Mouse (Mus musculus) ovary, adult 18-20 months (tissue): ENCODE results near the gene Gpi1.
"Not testable (repeated sequence)": the region's sequence is repeated elsewhere in the genome, so short reads cannot be mapped to it uniquely, and the experiment has no call there.

Experiments used
- DNase-seq: peaks from one replicate; pipeline ENCODE4 v3.0.0; 2022; ENCODE audit warnings: low spot score, mixed read lengths

Gpi1 gene

DNA sequence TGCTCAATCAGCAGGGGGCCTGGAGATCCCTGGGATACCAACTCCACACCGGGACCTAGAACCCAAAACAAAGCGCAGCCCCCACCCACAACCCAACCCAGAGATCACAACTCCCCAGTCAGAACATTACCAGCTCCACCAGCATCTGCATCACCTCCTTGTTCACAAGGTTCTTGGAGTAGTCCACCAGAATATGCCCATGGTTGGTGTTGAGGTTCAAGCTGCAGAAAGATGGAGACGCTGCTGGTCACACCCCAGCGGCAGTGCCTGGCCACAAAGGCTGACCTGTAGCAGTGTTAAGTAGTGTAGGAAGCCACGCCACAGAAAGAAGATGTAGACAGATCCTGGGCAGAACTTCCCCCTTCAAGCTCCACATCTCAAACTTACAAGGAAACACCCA is 983 bp downstream of the Gpi1 start:
- no peak for DNase-seq

DNA sequence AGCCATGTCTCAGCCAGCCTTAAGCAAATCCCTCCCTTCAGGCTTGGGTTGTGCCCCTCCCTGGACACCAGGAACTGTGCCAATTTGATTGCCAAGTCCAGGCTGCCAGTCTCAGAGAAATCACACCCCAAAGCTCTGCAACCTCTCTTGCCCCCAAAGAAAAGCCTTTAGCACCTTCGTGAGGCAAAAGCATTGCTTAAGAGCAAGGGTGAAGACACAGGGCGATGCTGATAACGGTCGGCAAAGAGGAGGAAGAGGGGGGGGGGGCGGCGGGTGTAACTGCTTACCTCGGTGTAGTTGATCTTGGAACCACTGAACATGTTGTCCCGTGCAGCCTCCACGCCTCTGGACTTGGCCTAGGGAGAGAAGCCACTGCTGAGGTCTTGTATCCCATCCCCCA is 1.5 kb downstream of the Gpi1 start:
- no peak for DNase-seq

DNA sequence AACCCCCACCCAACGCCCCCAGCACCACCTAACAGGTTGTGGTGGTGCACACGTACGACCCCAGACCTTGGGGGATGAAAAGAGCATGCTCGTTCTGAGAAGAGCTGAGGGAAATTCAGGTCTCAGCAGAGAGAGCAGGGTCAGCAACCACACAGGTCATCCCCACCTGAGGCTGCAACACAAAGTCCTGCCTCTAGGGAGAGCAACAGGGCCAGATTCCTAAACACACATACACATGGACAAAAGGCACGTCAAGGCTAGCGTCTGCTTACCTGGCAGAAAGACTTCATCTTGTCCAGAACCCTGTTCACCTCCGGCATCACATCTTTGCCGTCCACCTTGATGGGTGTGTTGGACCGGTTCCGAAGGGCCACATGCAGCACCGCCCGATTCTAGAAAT is 3.3 kb downstream of the Gpi1 start:
- no peak for DNase-seq

DNA sequence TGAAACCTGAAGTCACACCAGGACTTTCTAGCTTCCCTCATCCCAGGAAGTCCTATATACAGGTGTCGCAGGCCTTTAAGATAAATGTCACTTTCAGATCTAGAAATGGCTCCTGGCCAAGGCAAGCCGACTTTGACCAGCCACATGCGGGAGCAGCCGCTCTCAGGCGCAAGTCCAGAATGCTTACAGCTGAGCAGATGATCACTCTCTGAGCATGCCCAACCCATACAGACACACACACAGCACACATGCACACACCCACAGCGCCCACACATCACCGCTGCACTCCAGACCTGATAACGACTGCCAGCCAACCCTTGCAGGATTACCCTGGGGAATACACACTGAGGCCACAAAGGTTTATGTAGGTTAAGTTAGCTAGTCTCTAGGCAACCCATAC is 4.0 kb downstream of the Gpi1 start:
- DNase-seq: no peak

DNA sequence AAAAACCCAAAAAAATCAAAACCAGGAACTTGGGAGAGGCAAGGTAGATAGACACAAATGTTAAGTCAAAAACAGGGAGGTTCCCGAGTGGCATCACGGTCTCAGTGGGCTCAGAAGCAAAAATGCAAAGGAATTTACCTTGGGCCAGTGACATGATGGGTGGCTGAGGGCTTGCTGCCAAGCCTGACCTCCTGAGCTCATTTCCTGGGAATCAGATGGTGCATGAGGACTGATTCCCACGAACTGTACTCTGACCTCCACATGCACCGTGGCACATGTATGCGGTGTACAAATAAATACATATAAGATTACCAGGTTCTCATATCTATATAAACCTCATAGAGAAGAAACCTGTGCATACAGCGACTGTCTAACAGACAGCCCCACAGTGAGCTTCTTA is 5.8 kb downstream of the Gpi1 start:
- no peak for DNase-seq

DNA sequence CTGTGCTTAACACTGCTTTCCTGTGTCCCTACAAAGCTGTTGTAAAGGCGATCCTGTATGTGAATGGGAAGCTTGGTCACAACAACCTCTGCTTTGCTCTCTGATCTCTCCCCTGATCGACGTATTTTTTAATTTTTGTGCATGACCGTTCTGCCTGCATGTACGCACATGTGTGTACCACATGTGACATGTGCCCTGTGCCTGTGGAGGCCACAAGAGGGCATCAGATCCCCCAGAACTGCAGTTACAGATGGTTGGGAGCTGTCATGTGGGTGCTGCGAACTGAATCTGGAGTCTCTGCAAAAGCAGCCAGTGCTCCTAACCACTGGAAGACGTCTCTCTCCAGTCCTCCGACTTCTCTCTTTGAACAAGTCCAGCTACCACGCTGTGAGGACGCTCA is 7.8 kb downstream of the Gpi1 start:
- DNase-seq: no peak

DNA sequence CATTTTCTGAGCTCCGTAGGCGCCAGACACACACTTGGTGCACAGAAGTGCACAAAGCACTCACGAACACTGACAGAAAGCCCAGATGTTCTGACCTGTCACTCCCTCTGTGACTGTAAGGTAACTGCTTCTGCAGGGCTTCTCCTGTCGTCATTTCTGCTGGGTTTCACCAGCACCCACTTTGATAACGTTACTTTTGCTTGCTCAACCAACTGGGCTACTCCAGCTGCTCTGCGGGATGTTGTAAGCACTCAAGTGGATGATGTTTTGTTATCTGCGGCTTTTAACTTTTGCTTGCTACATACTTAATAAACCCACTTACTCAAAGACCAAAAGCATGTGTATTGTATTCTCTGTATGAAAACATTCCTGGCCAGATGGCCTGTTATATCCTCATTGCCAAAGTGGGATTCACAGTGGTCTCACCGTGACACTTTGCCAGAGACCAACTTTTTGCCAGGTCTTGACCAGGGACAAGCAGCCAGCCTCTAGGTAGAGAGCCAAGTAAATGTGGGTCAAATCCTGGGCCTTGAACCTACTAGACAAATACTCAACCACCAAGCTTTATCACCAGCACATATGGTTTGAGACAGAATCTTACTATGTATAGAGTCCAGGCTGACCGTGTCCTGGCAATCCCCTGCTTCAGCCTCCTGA is 8.4 kb downstream of the Gpi1 start:
- no peak for DNase-seq

DNA sequence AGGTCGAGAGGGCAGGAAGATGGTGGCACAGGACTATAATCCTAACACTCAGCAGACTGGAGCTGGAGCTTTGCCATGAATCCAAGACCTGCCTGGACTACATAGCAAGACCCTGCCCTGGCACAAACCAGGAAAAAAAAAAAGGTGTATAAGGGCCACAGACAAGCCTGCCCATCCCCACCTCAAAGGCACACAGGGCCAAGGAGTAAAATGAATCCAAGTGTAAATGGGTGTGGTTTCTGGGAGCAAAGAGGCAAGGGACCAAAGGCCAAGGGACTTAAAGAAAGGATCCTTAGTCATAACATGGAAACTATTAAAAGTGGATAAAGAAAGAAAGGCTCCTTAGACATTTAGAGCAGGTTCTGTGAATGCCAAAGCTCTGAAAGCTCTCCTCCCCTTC is 11.6 kb downstream of the Gpi1 start:
- DNase-seq: no peak

DNA sequence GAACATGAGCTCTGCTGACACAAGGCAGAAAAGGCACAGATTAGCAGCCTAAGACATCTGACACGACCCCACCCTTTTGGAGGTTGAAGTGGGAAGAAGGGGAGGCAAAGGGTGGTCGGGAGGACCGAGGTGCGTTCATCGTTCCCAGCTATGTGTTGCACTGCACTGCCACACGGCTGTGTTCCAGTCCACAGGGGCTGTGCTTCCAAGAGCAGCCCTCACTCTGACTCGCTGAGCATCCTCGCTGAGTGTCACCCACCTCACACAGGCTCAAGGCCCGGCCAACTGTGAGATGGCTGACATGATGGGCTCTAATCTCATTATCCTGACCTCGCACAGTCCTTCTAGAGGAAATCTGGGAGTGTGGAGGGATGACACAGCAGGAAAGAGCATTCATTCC is 13.7 kb downstream of the Gpi1 start:
- no peak for DNase-seq

DNA sequence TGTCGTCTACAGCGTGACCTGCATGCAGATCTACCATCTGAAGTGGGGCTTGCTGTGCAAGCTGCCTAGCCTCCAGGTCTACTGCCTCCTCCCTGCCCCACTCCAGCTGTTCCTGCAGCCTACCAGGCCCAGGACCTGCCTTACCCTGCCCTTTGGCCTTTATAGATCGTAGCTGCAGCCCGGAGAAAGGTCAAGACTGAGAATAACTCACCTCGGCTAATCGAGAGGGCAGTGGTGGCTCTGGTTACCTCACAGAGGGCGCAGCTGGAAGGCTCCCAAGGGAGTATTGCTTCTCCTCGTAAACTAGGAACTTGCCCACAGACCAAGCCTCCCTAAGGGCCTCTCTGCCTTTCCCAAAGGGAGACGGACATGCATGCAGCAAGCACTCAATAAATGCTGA is 14.7 kb downstream of the Gpi1 start:
- no peak for DNase-seq

DNA sequence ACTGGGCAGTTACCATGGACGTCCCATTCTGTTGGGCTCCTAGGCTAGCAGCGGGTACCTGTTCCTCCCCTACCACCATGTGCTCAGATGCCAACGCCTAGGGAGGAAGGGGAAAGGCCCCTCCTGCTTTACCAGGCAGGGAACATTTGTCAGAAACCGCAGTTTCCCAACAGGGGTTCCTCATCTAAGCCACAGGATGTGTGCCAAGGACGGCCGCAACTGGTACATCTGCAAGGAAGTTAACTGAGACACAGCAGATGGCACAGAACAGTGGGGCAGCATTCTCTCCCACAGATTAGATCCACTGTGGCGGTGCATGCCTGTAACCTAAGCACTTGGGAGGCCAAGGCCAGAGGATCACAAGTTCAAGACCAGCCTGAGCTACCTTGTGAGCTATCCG is 15.5 kb downstream of the Gpi1 start:
- DNase-seq: no peak

DNA sequence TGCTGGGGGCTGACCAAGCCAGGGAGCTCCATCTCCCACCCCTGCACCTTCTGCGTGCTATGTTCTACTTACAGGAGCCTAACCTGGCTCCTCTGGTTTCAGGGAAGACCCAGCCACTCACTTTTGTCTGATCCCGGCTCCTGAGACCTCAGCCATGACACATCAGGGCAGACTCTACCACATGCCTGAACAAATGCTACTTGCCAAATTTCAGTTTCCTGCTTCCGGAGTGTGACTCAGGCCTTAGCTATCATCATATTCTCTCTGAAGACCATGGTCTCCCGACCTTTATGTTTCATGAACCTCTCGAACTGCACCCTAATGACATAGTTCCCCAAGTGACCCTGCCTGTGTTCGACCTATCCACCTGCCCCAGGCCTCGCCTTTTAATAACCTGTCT is 16.9 kb downstream of the Gpi1 start:
- DNase-seq: no peak

DNA sequence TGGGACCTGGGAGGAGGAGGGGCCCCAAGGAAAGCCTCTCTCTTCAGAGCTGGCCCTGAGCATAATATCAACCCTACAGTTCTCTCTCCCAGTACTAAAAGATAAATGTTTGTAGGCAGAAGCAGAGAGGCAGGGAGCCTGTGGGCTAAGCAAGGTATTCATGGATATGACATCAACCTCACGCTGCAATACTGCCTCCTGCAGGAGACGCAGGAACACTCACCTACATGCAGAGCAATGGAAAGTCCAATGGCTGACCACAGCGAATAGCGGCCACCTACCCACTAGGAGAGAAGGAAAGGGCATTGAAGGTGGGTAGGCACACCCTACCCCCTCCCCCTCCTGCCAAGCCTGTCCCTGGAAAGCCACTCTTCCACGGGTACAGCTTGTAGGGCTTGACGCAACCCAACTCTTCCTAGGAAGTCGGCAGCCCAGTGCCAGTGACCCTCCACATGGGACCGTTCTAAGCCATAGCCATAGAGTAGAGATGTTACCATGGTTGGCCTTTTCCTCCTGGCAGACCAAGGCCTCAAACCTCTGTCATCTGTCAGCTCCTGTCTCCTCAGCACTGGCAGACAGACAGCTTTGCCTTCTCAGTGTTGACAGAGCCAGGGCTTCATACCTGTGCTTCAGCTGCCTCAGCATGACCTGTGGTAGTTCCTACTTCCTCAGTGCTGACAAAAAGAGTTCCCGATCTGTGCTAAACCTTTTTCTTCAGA is 21.9 kb downstream of the Gpi1 start:
- DNase-seq: no peak

DNA sequence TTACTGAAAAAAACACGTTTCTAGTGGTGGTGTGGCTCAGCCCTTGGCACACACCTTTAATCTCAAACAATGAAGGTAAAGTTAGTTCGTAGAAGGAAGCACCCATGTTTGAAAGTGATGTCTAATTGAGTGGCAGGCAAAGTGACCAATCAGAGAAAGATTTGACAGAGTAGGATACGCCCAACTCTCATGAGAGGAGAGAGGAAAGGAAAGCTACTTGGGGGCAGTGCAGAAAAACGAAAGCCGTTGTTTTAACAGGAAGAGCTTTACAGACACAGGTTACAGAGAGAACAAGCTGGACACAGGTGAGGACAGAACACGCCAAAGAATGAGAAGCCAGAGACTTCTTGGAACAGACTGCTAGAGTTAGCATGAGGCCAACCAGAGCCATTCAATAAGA is 23.8 kb downstream of the Gpi1 start:
- DNase-seq: no peak

DNA sequence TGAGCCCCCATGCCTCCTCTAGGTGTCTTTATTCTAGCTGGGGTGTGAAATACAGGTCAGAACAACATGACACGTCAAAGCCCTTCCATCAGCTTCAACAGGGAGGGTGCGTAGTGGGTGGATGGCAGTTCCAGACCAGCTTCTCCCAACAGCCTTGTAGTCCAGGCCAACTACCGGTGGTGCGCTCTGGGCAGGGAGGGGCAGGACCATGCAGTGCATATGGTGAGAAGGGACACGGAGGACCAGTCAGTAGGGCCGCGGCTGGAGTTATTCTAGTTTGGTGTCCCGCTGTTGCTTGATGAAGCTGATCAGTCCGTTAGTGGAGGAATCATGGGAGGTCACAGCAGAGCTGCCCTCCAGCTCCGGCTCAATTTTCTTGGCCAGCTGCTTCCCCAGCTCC is 28.0 kb downstream of the Gpi1 start:
- not testable (repeated sequence) for DNase-seq

DNA sequence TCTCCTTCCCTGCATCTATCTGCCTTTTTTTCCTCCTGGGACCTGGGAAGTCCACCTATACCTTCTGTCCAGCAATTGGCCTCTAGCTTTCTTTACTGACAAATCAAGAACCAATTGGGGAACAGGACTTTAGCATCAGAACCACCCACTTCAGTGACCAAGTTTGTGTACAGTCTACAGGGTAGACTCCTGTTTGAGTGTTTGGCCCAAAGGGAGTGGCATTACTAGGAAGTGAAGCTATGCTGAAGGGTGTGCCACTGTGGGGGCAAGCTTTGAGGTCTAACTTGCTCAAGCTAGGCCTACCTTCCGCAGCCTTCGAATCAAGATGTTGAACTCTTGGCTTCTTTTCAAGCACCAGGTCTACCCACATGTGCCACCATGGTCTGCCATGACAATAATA is 29.3 kb downstream of the Gpi1 start:
- DNase-seq: no peak

DNA sequence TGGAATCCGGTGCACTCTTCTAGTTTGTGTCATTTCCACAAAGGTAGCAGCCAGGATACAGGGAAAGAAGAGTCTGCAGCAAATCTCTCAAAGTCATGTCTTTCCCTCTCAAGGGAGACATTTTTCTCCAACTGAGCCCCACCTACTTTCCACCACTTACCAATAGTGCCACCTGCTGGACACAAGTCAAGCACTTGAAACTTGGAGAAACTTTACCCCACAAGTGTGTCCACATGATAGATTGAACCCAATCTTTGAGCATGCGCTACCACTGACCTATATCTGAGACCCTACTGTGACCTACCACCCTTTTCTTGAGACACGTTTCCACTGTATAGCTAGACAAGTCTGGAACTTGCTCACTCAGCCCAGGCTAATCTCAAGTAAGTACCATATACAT is 31.8 kb downstream of the Gpi1 start:
- no peak for DNase-seq

DNA sequence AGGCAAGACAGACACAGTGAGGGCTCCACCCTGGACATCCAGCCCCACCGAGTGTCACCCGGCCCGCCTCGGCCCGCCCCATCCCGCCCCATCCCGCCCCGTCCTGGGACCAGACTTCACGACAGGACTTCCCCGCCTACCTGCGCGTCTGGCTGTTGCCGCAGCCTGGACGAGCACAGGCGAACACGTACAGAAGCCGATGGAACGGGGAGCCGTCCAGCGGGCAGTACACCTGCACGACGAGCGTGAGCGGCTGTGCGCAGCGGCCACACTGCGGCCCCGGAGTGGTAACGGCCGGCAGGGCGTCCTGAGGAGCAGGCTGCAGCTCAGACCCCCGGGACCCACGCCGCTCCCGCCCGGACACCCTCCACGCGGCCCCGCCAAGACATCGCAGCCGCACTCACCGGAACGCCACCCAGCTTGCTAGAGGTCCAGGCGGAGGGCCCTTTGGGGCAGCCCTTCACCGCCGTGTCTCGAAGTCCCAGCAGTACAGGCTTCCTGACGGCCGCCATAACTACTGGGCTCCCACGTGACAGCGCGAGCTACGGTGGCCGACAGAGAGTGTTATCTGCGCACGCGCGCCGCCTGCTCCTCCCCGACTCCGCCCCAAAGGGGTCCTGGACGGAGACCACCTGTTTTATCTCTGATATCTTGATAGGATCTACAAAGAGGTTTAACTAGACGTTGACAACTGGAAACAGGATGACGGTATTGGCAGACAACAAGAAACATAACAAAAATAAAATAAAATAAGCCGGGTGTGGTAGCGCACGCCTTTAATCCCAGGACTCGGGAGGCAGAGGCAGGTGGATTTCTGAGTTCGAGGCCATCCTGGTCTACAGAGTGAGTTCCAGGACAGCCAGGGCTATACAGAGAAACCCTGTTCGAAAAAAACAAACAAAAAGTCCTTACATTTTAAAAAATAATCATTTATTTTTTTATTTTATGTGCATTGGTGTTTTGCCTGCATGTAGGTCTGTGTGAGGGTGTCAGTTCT is 33.7 kb downstream of the Gpi1 start, which contains the start of gene Pdcd2l:
Gene Pdcd2l (minus strand): TSS at position 530 of the 997 bp plus-strand sequence.
- DNase-seq: peak; percentile 84

DNA sequence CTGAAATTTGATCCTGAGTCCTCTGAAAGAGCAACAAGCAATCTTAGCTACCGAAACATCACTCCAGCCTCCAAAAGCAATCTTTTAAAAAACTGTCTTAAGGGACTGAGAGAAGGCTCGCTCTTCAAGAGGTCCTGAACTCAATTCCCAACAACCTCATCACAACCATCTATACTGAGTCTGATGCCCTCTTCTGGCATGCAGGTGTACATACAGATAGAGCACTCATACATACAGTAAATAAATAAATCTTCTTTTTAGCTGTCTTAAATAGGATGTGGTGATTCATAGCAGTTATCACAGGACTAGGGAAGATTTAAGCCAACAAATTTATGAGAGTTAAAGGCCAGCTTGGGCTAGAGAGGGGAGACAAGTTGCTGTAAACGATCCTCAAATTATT is 34.5 kb downstream of the Gpi1 start:
- no peak for DNase-seq

DNA sequence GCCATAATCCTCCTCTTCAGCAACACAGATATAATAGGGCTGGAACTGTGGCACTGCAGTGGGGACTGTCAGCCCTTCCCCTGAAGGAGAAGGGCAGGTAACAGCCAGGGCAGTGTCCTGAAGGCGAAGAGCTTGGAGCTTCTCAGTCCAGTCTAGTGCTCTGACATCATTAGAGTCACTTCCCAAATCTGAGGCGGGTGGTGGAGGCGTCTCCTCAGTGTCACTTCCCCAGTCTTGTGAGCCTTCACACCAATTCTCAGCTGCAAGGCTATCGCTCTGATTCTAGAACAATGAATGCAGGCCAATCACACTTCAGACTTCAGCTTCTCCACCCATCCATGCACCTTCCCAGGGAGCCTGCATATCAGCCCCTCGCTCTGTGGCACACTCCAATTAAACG is 37.3 kb downstream of the Gpi1 start:
- no peak for DNase-seq

DNA sequence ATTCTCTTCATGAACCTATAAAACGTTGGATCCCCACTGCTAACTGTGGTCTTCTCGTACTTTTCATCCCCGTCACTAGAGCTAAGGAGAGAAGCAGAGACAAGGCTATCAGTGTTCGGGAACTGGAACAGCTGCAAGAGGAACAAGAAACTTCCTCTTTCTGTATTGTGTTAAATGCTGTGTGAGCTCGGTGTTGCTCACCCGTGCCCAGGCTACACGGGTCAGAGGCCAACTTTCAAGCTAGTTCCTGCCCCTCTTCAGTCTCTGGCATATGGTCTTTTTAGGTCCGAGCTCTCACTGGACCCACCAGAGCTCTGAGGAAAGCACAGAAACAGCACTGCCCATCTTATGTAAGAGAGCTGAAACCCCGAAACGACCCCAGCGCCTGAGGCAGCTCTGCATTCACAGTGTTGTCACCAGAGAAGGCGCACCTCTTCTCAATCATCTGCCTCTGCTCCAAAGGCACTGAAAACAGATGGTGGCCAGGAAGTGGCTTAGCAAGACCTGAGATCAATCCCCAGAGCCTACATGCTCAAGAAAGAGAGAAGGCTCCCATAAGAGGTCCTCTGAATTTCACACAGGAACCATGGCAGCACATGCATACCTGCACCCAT is 40.7 kb downstream of the Gpi1 start:
- no peak for DNase-seq

DNA sequence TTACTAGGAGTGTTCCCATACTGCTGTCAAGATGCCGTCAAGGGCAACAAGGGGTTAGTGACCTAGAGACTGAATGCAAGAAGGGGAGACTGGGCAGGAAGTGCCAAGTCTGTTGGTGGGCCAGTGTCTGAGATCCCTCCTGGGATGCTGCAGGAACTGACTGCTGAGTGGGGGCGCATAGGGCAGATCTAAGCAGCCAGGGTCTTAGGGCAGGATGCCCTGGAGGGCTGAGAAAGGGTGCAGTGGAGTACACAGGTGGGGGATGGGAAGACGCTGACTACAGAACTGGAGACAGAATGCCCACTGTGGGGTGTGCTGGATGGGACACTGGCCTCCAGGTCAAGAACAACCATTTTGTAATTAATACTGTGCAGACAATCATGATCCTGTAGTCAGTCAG is 46.3 kb downstream of the Gpi1 start:
- DNase-seq: no peak
